Mouse (Mus musculus) lung, embryonic 15.5 days (tissue): ENCODE results near the gene Klc4. TPM values are rescaled to one million over a fixed set of nuclear protein-coding genes. Genes with fewer than 3 reads are reported as not detected.

Experiments
- polyA plus RNA-seq: library from polyadenylated mRNA; unstranded; fragments of >200 nt; fragmentation: Nextera tagmentation; extraction: Ambion mirVana; gene quantifications from 2 replicates; pipeline ENCODE4 v1.2.1, GENCODE M21; 2015

Gene Klc4
- polyA plus RNA-seq, 1 experiment from 2014 or later = 25.8 TPM

Other genes with a start within 250 kb of the Klc4 start
- gene Crip3, start 217.1 kb downstream of the Klc4 start, polyA plus RNA-seq = 1.7 and 7.8 TPM in 2 replicates
- 0.29 TPM in 1 of 2 replicates, not detected in the other for gene Slc22a7, start 207.6 kb downstream of the Klc4 start, polyA plus RNA-seq
- 0.04 and 0.11 TPM in 2 replicates for gene Ttbk1, start 158.3 kb downstream of the Klc4 start, polyA plus RNA-seq
- gene Dnph1, start 149.3 kb downstream of the Klc4 start, polyA plus RNA-seq = 43.0 and 51.3 TPM in 2 replicates
- 2.9 and 3.4 TPM in 2 replicates for gene Cul9, start 99.6 kb downstream of the Klc4 start, polyA plus RNA-seq
- 10.4 and 10.7 TPM in 2 replicates for gene Srf, start 89.8 kb downstream of the Klc4 start, polyA plus RNA-seq
- gene Ptk7, start 16.5 kb downstream of the Klc4 start, polyA plus RNA-seq = 134 and 142 TPM in 2 replicates
- gene Mrpl2, start 207 bp upstream of the Klc4 start, polyA plus RNA-seq = 106 TPM in 2 replicates
- gene Cul7, start 4.3 kb upstream of the Klc4 start, polyA plus RNA-seq = 48.2 and 49.5 TPM in 2 replicates
- 55.1 and 56.2 TPM in 2 replicates for gene Rrp36, start 28.3 kb upstream of the Klc4 start, polyA plus RNA-seq
- 128 and 134 TPM in 2 replicates for gene Mea1, start 32.8 kb upstream of the Klc4 start, polyA plus RNA-seq
- 117 and 122 TPM in 2 replicates for gene Klhdc3, start 34.9 kb upstream of the Klc4 start, polyA plus RNA-seq
- 96.0 and 102 TPM in 2 replicates for gene Ppp2r5d, start 59.1 kb upstream of the Klc4 start, polyA plus RNA-seq
- 27.7 and 28.6 TPM in 2 replicates for gene Pex6, start 65.4 kb upstream of the Klc4 start, polyA plus RNA-seq
- gene Gnmt, start 83.1 kb upstream of the Klc4 start, polyA plus RNA-seq = 1.3 and 1.8 TPM in 2 replicates
- 83.0 and 83.6 TPM in 2 replicates for gene Cnpy3, start 106.2 kb upstream of the Klc4 start, polyA plus RNA-seq
- 1.3 and 8.2 TPM in 2 replicates for gene Ptcra, start 117.7 kb upstream of the Klc4 start, polyA plus RNA-seq
- 62.2 and 63.9 TPM in 2 replicates for gene 2310039H08Rik, start 126.6 kb upstream of the Klc4 start, polyA plus RNA-seq
- gene Rpl7l1, start 136.7 kb upstream of the Klc4 start, polyA plus RNA-seq = 171 and 175 TPM in 2 replicates
- 3.5 and 4.0 TPM in 2 replicates for gene Bicral, start 212.5 kb upstream of the Klc4 start, polyA plus RNA-seq
- gene Tbcc, start 244.7 kb upstream of the Klc4 start, polyA plus RNA-seq = 53.1 and 58.1 TPM in 2 replicates